Comparison of ENCODE assay signal across 13 mouse cellular contexts in the genomic region with DNA sequence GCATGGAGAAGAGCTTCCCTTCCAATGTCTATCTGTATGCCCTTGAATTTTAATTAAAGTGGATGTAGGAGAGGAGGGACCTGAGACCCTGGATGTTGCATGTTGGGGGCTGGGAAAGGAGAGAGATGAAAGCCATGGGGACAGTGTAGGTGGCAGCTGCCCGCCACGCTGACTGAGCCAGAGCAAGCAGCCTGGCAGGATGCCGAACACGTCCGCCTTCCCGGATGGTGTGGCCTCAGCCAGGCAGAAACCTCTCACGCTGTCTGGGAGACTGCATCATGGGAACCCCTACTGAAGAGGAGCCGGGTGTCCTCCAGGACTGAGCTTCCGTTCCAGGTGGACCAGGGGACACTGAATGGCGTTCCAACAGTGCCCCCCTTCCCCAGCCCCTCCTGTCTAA. TPM values are rescaled to one million over a fixed set of nuclear protein-coding genes. Genes with fewer than 3 reads are reported as not detected.
DNase-seq lines count a peak whose midpoint lies in the region; ATAC-seq lines count a peak whose summit lies in the region.
"Had no signal": no experiment of that assay in that cellular context is flagged by ENCODE, and none has a peak within 500 bp of the region (broad histone marks: within the 10 kb centered on the region; RNA-seq: fewer than 3 reads in every experiment).

No protein-coding gene starts in this region.

- H3K4me3 ChIP-seq in forebrain, embryonic 13.5 days: peak overlapping the region; percentile 82
- H3K4me3 ChIP-seq: liver, embryonic 13.5 days; megakaryocyte, embryonic 14.5 days had no signal

- H3K4me2 ChIP-seq in forebrain, embryonic 13.5 days: peak overlapping the region; percentile 83
- H3K4me2 ChIP-seq: liver, embryonic 13.5 days had no signal

- 91% methylated on average over 10 of the region's 10 CpGs for WGBS in forebrain, embryonic 13.5 days

- peaks cover 19% of the 10 kb centered on the region for H3K27me3 ChIP-seq in forebrain, embryonic 13.5 days

- DNase-seq in left cerebral cortex, postnatal 10 days (ENCODE audit: extremely low spot score in 1 of 2, low spot score in 2 of 2): peak; percentile 62 to 85
- DNase-seq in left cerebral cortex, adult 11 months (ENCODE audit: low spot score): no peak
- peak; percentile 60 to 64 for DNase-seq in left cerebral cortex, postnatal 25 days (ENCODE audit: low spot score in 2 of 2)
- DNase-seq in right cerebral cortex, postnatal 25 days: peak; percentile 36
- no peak for DNase-seq in urinary bladder, adult 18-20 months (ENCODE audit: low spot score in 2 of 2)
- no peak for DNase-seq in urinary bladder, postnatal 25 days (ENCODE audit: low spot score)
- DNase-seq in B cell, adult 2 months: no peak
- DNase-seq: heart, postnatal 10 days; kidney, postnatal 36 days; liver, embryonic 13.5 days had no signal

- H3K9me3 ChIP-seq in forebrain, embryonic 13.5 days (replicated peaks): no peaks in the 10 kb centered on the region
- H3K9me3 ChIP-seq: liver, embryonic 13.5 days; megakaryocyte, embryonic 14.5 days had no signal

- peak overlapping the region; percentile 92 for H3K9ac ChIP-seq in forebrain, embryonic 13.5 days
- H3K9ac ChIP-seq: liver, embryonic 13.5 days had no signal

- intact Hi-C loops in left cerebral cortex, postnatal 10 days (cut with DNase I): no loop called here
- intact Hi-C loops in left cerebral cortex, postnatal 25 days (cut with DNase I): no loop called here

- peaks cover 41% of the 10 kb centered on the region for H3K36me3 ChIP-seq in forebrain, embryonic 13.5 days (ENCODE audit: poor library complexity, severe bottlenecking)
- H3K36me3 ChIP-seq: liver, embryonic 13.5 days had no signal

- ATAC-seq in forebrain, embryonic 13.5 days: no peak

- H3K27ac ChIP-seq in forebrain, embryonic 13.5 days: no peak overlapping the region
- H3K27ac ChIP-seq: liver, embryonic 13.5 days had no signal

- peaks cover 20% of the 10 kb centered on the region for H3K4me1 ChIP-seq in forebrain, embryonic 13.5 days

RNA-seq across cellular contexts. Expression of gene Slc29a4, which starts 11.3 kb away (rescaled TPM):
- total RNA-seq in left cerebral cortex, postnatal 10 days (2021): 10 to 100 TPM; 64.9 to 77.5 TPM
- 50.9 and 54.0 TPM in 2 replicates for polyA plus RNA-seq in forebrain, embryonic 13.5 days (2015; fragmentation: Nextera tagmentation; extraction: Ambion mirVana)
- 10 to 100 TPM; 19.4 to 20.6 TPM for total RNA-seq in left cerebral cortex, postnatal 25 days (2021)
- total RNA-seq: CH12.LX had no signal

Comparison
In these comparisons a context has a peak if more than half of its experiments do, and no peak if none do; other contexts are left out.
1. DNase-seq: peak in left cerebral cortex, postnatal 10 days (2 of 2), left cerebral cortex, postnatal 25 days (2 of 2) and right cerebral cortex, postnatal 25 days (single experiment); none in left cerebral cortex, adult 11 months (single experiment), urinary bladder, adult 18-20 months (0 of 2), urinary bladder, postnatal 25 days (single experiment) and B cell, adult 2 months (0 of 2).